Mouse (Mus musculus) urinary bladder, postnatal 10 days (tissue): ENCODE measurements around the gene Dag1.
"Not testable (repeated sequence)": the region's sequence is repeated elsewhere in the genome, so short reads cannot be mapped to it uniquely, and the experiment has no call there.

Experiments
- DNase-seq: peaks from one replicate; pipeline ENCODE4 v3.0.0; 2022; ENCODE audit warnings: low spot score

The Dag1 gene

DNA sequence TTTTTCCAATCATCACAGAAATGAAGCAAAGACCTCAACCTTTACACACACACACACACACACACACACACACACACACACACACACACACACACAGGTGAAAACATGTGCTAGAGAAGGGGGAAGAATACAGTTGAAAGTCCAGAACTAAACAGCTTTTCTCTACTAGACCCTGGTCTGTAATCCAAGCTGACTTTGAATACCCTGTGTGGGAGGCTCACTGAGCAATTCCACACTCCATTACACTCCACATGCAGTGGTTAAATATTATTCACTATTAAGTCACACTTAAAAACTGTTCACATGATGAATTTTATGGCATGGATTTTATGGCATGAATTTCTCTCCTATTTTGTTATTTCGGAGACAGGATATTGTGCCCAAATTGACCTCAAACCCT, 40.1 kb downstream of the Dag1 start:
- DNase-seq = no peak

DNA sequence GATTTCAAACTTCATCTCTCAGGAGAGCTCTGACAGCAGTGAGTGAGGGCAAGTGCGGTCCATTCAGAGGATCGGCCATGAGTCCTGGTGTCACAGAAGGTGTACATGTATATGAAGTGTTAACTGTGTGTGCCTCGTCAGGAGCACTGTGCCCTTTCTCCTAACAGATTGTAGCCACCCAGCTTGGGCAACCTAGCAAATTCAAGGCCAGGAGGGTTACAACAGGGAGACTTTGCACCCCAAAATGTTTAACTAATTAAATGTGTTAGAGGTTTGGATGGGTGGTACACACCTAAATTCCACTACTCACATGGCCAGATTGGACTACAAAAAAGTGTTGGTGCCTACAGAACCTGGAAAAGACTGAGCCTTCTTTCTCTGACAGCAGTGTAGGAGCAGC, 42.2 kb downstream of the Dag1 start:
- DNase-seq = no peak

DNA sequence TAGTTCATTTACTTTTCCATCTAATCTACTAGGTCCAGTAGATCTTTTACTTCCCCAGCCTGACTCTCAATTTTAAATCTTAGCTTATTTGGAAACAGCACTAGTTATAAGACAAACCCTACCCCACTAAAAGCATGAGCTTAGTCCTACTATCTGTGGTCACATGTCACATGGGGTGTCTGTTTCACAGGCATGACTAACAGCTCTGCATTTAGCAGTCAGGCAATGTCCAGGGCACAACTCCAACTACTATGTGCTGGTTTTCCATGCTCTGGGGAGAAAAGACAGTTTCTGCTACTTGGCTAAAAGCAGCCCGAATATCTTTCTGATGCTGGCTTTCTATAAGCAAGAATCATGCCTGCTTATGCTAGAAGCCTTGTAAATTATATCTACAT, 43.4 kb downstream of the Dag1 start:
- no peak for DNase-seq

DNA sequence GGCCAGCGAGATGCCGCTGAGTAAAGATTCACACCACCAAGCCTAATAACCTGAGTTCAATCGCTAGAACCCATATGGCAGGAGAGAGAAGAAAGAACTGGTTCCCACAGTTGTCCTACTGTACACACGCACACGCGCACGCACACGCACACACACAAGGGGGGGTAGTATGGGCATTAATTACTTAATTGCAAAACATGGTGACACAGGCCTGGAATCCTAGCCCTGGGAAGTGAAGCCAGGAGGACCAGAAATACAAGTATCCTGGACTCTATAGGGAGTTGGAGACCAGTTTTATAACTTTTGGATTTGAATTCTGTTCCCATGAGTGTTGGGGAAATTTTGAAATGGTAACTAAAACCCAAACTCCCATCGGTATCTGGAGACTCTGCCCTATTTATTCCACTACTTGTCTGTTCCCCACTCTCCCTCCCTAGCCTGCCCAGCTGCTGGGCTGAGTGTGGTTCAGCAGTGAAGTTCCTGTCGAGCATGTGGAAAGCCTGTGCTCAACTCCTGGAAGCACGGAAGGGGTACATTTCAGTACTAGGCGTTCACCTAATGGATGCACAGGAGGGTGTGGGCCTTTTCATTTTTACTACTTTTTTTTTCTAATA, 43.9 kb downstream of the Dag1 start:
- no peak for DNase-seq

DNA sequence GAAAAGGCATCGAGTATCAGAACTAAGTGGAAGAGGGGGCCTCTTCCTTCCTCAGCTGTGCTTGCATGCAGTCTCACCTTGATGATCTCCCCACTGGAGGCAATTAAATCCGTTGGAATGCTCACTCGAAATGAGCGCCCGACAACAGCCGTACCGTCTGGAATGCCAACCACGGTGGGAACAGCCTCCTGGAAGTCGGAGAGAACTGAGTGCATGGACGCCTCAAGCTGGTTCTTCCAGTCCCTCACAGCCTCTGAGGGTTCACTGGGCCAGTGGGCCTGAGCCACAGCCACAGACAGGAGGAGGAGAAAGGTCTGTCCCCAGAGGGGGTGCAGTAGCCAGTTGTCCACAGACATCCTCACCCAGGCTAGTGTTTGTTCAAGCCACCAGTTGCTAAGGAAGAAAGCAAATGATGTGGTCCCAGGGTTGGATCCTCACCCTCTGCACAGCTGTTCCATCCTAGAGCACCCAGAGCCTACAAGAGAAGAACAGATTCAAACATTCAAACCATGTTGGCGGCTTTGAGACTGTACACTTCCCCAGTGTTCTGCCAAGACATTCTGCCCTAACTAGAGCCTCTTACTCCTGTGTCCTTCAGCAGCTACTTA, 45.7 kb downstream of the Dag1 start:
- DNase-seq = no peak

DNA sequence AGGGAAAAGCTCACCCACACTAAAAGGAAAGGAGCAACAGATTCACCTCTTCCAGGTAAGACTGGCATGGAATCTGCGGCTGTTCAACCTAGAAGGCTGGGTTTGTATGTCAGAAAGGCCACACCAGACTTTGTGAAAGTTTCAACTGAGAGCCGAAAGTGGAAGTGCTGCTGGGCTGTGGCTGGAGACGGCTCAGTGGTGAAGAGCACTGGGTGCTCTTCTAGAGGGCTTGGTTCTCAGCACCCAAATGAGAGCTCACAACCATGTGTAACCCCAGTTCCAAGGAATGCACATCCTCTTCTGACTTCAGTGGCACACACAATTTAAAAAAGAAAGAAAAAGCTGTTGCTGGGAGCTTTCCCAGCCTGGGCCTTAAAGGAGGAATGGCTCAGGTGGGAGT, 46.4 kb downstream of the Dag1 start:
- no peak for DNase-seq

DNA sequence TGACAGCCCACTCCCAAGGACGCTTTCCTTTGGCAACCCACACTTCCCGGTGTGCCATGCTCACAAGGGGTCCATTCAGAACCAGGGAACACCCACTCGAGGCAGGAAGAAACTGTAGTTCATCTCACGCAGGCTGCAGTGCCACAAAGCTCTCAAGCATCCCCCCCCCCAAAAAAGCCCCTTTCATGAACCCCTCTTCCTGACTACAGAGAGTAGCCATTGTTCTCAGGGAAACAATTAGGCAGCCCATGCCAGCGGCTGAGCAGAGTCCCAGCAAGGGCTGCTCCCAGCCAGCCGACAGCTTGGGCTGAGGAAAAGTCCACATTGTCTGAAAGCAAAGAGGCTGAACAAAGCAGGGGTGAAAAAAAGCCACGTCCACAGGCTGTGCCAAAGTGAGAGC, 50.7 kb downstream of the Dag1 start:
- DNase-seq = no peak

DNA sequence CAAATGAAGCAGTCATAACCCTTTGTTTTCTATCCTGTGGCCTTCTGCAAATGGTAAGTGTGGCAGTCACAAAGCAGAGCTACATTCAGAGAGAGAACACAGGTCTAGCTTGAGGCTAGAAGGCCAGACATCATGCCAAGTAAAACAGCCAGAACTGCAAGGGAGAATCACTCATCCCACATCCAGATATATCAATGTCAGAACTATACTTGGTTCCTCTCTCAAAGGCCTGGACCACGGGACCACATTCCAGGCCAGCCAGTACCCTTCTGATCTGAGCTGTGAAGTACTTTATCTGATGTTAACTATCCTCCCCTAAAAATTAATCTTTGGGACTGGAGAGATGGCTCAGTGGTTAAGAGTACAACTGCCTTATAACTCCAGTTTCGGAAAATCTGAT, 51.3 kb downstream of the Dag1 start:
- no peak for DNase-seq

DNA sequence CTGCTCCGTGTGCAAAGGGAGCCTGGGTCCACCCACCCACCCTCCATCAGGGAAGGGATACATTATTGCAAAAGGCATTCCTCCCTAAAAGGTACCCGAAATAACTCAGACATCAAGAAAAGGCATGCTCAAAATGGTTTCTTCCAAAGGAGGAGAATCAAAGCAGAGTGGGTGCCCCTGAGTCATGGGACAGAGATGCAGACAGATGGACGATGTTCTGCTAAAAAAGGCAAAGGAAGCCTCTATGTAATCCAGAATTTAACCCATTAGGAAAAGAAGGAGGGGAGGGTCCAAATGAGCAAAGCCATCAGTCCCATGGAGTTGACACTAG, 58.2 kb downstream of the Dag1 start:
- DNase-seq = no peak

DNA sequence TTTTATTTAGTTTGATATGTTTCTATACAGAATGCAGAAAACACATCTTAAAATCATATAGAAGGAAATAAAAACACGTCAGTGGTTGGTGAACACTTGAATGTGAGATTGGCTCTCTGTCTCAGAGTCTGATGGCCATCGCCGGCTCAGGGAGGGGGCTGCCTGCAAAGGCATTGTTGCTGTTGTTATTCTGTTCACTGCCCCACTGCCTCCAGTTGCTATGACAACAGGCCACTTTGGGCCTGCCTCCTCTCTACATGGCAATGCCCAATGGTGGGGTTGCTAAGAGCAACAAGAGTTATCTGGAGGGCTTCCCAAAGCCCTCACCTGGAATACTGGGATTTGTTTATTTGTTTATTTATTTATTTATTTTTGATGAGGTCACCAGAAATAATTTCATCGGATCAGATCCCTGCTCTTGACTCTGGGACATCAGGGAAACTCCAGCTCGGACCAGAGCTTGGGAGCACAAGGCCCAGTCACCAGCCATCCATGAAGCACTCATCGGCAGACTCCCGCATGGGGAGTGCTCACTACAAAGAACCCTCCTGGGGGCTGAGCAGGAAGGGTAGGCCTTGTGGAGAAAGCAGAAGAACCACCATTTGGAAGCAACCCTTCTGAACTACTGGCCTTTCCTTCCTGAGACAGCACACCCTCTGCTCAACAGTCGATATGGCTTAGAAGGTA, 58.7 kb downstream of the Dag1 start:
- DNase-seq = no peak

DNA sequence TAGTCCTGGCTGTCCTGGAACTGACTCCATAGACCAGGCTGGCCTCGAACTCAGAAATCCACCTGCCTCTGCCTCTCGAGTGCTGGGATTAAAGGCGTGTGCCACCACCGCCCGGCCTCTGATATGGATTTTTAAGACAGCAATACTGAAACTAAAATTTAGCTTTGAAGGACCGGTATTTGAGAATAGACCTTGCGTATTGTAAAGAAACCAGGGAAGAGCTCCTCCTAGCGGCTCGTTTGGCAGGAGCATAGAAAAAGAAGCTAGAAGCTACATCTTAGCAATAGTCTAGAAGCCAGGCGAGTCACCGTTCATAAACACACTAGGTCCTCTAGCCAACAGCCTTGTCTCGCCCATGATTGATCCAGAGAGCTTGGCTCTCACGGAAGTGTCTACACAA, 60.7 kb downstream of the Dag1 start:
- no peak for DNase-seq

DNA sequence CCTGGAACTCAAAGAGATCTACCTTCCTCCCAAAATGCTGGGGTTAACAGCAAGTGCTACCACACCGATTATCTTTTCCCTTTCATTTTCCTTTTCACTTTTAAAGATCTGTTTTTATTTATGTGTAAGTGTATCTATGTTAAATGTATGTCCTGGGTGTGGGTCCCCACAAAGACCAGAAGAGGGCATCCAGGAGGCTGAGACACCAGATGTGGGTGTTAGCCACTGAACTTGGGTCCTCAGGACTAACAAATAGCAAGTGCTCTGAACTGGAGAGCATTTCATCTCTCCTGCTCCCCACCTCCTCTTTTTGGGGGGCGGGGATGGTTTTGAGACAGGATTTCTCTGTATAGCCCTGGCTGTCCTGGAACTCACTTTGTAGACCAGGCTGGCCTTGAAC, 61.6 kb downstream of the Dag1 start:
- no peak for DNase-seq

DNA sequence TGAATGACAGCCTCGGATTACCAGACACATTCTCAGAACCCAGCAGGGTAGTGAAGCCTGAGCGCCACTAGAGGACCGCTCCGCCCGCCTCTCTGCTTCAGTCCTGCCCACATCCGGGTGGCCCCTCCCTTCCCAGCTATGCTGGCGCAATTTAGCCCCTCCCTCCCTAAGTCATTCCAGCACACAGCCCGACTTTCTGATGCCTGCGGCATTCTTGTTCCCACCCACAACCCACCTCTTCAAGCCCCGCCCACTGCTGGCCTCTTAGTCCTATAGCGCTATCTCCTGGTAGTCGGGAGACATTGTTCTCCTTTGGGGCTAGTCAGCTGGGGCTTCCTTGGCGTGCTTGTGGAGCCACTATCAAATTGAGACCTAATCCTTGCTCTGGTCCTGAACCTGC, 62.6 kb downstream of the Dag1 start:
- DNase-seq = peak; percentile 68

DNA sequence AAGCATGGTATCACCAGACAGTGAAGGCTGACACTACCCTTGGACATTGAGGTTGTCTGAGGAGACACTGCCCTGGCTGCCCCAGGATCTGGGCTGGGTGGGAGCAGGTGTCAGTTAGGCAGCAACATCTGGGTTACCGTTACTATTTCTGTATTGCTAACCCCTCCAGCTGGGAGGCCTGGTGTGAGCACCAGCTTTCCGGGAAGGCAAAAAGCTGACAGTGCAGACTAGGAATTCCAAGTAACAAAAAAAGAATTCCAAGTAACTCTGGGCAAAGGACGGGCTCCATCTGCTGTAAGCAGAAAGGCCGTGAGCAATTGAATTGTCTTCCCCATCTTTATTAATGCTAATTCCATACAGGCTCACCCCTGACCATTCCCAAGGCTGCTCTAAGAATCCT, 65.1 kb downstream of the Dag1 start:
- no peak for DNase-seq

DNA sequence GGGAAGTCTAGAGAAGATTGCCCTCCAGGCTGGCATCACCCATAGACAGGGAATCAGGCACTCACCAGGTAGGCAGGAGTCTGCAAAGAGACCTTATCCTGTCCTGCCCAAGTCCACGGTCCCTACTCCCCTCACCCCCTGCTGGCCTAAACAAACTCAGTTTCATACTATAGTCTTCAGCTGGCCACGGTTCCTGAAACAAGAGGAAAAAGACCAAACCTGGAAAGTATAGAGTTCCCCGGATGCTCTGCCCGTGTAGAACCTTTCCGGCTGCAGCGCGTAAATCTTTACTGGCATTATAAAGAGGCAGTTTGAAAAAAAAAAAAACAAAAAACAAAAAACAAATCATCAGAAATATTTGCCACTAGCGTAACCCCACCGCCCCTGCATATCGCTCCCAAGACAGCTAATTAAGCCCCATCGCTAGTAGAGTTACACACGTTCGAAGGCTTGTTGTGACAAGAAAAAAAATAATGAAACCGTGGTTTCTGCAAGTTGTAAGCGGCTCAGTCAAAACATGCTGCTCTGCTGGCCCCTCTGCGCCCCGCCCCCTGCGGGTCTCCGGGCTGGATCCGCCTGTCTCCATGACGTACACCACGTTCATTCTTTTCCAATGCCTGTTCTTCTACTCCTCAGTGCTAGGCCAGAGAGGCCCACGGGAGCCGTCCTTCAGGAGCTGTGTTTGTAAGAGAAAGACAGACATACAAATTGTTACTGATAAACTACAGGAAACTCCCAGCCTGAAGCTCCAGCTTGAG, 66.7 kb downstream of the Dag1 start:
- DNase-seq = no peak

DNA sequence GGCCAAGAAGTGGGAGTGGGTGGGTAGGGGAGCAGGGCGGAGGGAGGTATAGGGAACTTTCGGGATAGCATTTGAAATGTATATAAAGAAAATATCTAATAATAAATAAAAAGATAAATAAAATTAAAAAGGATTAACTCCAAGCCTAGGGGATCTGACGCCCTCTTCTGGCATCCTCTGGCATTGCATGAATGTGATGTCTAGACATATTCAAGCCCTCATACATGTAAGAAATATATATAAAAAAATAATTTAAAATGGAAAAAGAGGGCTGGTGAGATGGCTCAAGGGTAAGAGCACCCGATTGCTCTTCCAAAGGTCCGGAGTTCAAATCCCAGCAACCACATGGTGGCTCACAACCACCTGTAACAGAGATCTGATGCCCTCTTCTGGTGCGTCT, 67.5 kb downstream of the Dag1 start:
- DNase-seq = not testable (repeated sequence)

DNA sequence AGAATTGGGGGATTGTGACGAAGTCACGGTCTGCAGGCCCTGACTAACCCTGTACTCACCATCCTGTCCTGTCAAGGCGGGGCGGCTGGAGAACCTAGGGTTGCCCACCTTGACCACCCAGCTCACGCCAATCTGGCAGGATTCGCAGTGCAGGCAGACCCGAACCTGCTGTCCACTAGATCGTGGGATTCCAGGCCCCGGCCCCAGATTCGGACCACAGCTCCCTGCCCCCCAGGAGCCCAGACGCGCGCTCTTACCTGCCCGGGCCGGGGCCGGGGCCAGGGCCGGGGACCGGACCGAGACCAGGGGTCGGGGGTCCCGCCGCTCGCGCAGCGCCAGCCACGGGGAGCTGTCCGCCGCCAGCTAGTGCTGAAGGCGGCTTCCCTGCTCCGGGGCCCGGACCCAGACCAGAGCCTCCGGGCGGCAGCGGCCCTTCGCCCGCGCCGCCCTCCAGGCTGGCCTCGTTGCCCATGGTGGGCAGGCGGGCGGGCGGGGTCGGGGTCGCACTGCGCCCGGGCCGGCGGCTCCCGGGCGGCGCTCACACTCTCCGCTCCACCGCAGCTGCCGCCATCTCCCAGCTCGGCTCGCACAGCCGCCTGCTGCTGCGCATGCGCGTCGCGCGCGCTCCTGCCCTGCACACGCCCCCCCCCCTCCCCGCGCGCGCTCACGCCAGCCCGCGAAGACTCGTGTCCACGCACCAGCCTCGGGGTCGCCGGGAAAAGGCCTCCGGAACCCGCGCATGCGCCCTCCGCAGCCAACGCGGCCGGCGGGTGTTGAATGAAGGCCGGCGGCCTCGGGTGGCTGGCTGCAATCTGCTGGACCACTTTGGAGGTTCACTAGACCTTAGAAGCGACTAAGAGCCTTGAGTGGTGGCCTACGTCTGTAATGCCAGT, 73.7 kb downstream of the Dag1 start, which contains the start of gene Bsn:
Bsn (minus strand) TSS at position 598 of the 893 bp plus-strand sequence.
- DNase-seq = no peak

DNA sequence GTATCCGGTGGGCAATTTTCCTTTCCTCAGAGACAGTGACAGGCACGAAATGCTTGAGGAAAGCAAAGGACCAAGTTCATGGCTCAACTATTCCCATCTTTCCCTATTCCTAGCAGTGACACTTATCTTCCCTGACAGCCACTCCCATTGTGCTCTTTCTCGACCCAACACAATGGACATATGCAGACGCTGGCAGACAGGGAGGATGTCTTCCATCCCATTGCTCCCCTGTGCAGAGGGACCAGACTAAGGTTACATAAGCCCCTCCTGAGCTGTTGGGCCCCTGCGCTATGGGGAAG, 74.3 kb downstream of the Dag1 start:
- no peak for DNase-seq

DNA sequence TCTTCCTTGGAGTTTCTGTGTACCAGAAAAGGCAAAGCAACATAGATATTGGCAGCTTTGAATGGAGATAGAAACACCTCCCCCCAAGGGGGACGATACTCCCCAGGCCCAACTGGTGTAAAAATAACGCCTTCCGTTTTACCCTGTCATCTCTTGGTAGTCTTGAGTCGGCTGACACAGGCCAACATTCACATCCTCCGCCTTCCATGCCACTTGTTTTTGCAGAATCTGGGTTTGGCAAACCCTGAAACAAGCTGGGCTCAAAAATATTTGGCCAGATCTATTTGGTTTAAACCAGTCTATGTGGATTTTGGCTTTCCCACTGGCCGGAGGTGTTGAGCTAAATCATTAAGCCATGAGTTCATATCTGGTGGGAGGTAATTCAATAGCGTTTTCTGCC, 74.7 kb downstream of the Dag1 start:
- DNase-seq = no peak

DNA sequence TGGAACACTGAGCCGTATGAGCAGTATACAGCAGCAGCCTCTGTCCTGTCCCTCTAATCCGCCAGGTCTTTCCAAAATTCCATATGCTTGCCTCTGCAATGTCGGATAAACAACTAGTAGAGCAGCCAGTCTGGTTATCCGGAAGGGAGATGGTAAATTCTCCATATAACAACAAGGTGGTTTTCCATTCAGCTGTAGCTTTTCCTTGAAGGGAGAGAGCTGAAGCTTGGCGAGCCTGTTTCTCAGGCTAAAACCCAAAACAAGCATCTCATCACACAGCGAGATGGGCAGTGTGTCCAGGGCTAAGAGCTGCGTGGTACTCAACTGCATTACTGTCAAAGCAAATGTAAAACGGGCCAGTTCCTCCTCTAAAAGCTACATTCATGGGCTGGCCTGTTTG, 75.2 kb downstream of the Dag1 start:
- no peak for DNase-seq

DNA sequence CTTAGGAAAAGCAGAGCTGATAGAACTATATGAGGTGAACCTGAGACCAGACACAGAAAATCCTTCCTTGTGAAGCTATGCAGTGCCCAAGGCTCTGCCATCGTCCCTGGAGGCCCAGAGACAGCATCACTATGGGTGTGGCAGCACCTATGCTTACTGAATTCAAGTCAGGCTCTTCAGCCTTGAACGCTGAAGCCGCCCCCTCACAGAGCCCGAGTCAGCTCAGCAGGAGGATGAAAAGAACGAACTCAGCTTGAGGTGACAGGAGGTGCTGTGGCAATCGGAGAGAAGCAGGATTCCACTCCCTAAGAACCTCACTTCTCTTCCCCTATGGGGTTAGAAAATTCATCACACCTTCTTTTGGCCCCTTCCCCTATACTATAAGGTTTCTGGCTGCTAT, 76.1 kb downstream of the Dag1 start:
- no peak for DNase-seq

DNA sequence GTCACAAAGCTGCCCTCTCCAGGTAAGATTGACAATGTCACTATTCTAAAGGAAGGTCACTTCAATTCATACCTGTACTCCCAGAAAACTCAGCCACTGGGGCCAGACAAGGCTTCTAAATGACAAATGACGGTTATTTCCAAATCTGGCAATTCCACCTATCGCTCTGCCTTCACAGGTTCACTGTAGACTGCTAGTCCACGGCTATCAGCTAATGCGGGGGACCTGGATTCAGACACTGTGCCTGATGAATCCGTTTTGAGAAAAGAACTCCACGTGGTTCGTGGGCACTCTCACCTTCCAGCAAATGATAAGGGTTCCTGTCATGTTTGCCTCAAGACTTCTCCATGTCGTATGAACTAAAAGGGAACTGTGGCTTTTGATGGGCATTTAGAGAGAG, 78.0 kb downstream of the Dag1 start:
- DNase-seq = no peak
